Mouse (Mus musculus): Measurements from ENCODE around the gene Kctd18. TPM values are rescaled to one million over a fixed set of nuclear protein-coding genes. Genes with fewer than 3 reads are reported as not detected.

Kctd18 gene
- polyA plus RNA-seq, 1 experiment from 2014 or later = 3.7 TPM

DNA sequence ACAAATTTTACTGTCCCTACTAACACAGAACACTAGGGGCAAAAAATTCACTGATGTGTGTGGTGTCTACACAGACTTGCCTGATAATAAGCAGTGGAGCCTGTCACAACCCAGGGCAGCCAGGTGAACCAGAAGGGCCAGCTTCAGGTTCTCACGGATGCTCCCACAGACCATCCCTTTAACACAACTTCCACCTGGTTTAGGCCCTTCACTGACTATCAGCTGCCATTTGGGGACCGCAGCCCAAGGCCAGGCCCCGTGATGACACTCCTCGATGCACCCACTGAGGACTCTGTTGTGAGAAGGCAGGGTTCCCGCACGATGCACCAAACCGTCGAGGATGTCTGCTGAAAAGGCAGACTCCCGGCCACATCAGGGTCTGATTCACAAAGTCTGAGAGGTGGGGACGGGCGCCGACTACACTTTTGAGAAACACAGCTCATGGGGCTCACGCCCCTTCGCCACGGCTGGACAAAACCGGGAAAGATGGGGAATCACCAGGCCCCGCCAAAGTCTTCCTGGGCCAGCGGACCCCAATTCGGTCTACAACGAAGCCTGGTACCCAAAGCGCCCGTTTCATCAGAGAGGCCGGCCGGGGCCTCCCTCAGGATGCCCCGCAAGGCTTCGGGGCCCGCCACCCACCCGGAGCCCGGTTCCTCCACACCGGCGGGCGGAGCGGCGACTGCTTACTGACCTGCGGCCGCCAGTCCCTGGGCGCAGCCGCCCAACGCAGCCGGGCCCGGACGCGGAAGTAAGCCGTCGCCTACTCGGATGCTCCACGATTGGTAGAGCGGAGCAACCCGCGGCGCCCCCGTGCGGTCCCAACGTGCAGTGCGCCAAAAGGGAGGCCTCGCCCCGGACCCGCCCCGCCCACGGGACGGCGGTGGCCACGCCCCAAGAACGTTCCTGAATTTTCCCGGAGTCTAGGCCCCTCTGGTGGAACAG, 49.2 kb downstream of the Kctd18 start:
- WGBS (ENCODE audit: insufficient replicate concordance) = under 1% methylated on average over 65 of the region's 65 CpGs
- DNase-seq (peak; percentile 96), ATAC-seq (peak; percentile 99)
- peak overlapping the region; percentile 76 for H3K27ac ChIP-seq (ENCODE audit: low read depth)
- peaks cover 11% of the 10 kb centered on the region for H3K36me3 ChIP-seq (replicated peaks; ENCODE audit: insufficient read depth, low read length)
- peak overlapping the region; percentile 94 for H3K9ac ChIP-seq (replicated peaks)
- peaks cover 4% of the 10 kb centered on the region for H3K4me1 ChIP-seq (ENCODE audit: insufficient read depth)
- TF ChIP-seq CTCF (IDR thresholded peaks at IDR 0.05; ENCODE audit: low read depth) (peak; percentile 94), EP300 (IDR thresholded peaks at IDR 0.05; ENCODE audit: low read depth) (no peak)
- H3K9me3 ChIP-seq (ENCODE audit: low read length) = no peaks in the 10 kb centered on the region
- peak overlapping the region; percentile 88 for H3K4me3 ChIP-seq (ENCODE audit: low read depth, low read length)
- H3K4me2 ChIP-seq (ENCODE audit: low read depth, low read length) = peak overlapping the region; percentile 95
- H3K27me3 ChIP-seq (ENCODE audit: insufficient read depth, low read length) = no peaks in the 10 kb centered on the region

DNA sequence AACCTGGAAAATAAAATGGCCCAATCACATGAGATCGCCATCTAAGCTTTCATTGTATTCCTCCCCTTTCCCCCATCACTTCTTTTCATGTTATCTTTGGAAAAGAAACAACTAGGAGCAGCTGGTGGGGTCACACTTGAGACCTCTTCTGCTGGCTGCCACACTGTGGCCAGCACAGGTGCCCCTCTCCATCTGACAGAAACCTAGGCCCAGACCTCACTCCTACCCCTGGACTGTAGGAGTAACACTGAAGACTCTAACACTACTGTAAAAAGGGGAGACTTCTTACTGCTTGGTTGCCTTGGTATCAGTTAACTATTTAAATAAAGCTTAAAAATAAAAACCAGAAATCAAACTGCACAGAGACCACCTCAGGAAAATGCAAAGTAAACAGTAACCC, 63.0 kb downstream of the Kctd18 start:
- 86% methylated on average over 1 of the region's 1 CpGs for WGBS (ENCODE audit: insufficient replicate concordance)
- Histone ChIP-seq H3K9ac (replicated peaks) (no peak overlapping the region), H3K9me3 (ENCODE audit: low read length) (no peaks in the 10 kb centered on the region), H3K4me1 (ENCODE audit: insufficient read depth) (no peaks in the 10 kb centered on the region), H3K36me3 (replicated peaks; ENCODE audit: insufficient read depth, low read length) (peaks cover 26% of the 10 kb centered on the region), H3K4me3 (ENCODE audit: low read depth, low read length) (no peak overlapping the region), H3K27me3 (ENCODE audit: insufficient read depth, low read length) (no peaks in the 10 kb centered on the region), H3K27ac (ENCODE audit: low read depth) (no peak overlapping the region), H3K4me2 (ENCODE audit: low read depth, low read length) (no peak overlapping the region)
- DNase-seq = no peak
- ATAC-seq = no peak
- TF ChIP-seq CTCF (IDR thresholded peaks at IDR 0.05; ENCODE audit: low read depth) (no peak), EP300 (IDR thresholded peaks at IDR 0.05; ENCODE audit: low read depth) (no peak)

DNA sequence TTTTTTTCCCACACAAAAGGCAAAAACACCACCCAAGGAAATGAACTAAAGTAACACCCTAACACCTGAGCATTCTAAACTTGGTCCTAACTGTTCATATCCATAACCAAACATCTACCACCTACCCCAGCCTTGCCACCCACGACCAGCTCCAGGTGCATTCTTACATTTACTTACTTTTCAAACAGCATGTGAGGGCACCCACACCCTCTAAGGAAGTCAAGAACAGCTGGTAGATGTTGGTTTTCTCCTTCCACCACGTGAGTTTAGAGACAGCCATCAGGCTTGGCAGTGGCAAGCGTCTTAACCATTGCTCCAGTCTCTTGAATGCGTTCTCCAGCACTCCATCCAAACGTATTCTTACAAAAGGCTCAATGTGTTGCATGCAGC, 64.4 kb downstream of the Kctd18 start:
- Histone ChIP-seq H3K4me1 (ENCODE audit: insufficient read depth) (no peaks in the 10 kb centered on the region), H3K27me3 (ENCODE audit: insufficient read depth, low read length) (no peaks in the 10 kb centered on the region), H3K4me2 (ENCODE audit: low read depth, low read length) (no peak overlapping the region), H3K4me3 (ENCODE audit: low read depth, low read length) (no peak overlapping the region), H3K36me3 (replicated peaks; ENCODE audit: insufficient read depth, low read length) (peaks cover 22% of the 10 kb centered on the region), H3K27ac (ENCODE audit: low read depth) (no peak overlapping the region), H3K9ac (replicated peaks) (no peak overlapping the region), H3K9me3 (ENCODE audit: low read length) (no peaks in the 10 kb centered on the region)
- DNase-seq = no peak
- WGBS (ENCODE audit: insufficient replicate concordance) = 72% methylated on average over 5 of the region's 5 CpGs
- ATAC-seq = no peak
- TF ChIP-seq CTCF (IDR thresholded peaks at IDR 0.05; ENCODE audit: low read depth) (no peak), EP300 (IDR thresholded peaks at IDR 0.05; ENCODE audit: low read depth) (no peak)

DNA sequence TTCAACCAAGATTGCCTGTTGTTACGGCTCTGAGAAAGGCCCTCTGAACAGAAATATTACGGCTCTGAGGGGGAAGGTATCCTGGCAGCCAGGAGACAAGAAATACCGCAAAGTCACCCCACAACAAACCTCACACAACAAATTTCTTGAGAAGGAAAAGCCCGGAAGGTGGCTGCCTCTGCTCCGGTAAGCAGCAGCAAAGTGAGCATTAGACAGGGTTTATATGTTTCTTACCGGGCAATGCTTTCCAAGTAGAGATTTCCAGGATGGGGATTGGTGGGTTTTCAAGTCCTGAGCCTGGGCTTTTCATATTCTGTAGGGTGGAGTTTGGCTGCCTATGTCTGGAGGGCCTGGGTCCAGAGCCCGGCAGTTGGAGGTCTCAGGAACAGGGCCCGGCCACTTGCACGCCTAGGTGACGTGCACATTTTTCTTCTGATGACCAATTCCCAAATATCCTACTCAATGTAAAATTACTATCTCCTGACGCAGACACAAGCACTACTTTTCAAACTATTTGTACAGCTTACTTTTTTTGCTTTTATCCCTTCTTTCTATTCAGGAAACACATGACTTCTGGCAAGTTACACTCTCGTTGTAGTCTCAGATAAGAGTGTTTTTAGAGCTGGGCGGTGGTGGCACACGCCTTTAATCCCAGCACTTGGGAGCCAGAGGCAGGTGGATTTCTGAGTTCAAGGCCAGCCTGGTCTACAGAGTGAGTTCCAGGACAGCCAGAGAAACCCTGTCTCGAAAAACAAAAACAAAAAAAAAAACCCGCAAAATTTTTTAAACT, 65.0 kb downstream of the Kctd18 start:
- no peak for TF ChIP-seq EP300 (IDR thresholded peaks at IDR 0.05; ENCODE audit: low read depth)
- WGBS (ENCODE audit: insufficient replicate concordance) = 79% methylated on average over 16 of the region's 16 CpGs
- Histone ChIP-seq H3K27ac (ENCODE audit: low read depth) (no peak overlapping the region), H3K9ac (replicated peaks) (no peak overlapping the region), H3K4me3 (ENCODE audit: low read depth, low read length) (no peak overlapping the region), H3K27me3 (ENCODE audit: insufficient read depth, low read length) (no peaks in the 10 kb centered on the region), H3K9me3 (ENCODE audit: low read length) (no peaks in the 10 kb centered on the region), H3K36me3 (replicated peaks; ENCODE audit: insufficient read depth, low read length) (peaks cover 22% of the 10 kb centered on the region), H3K4me2 (ENCODE audit: low read depth, low read length) (no peak overlapping the region), H3K4me1 (ENCODE audit: insufficient read depth) (no peaks in the 10 kb centered on the region)
- DNase-seq (no peak), ATAC-seq (no peak)

DNA sequence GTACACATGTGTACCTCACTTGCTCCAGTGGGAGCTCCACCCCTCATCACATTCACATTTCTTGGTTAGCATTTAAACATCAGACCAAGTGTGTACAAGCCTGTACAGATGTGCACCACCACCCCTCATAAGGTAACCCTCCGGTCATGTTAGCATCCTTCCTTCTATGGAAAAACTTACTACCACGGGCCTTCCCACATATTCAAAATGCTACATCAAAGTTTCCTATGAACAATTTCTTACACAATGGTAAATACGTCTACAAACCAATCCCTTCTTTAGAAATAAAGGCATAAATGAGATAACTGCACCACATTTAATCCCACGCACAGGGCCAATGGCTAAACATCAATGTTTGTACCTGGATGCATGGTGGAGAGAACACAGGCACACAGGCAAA, 66.2 kb downstream of the Kctd18 start:
- H3K9me3 ChIP-seq (ENCODE audit: low read length) = no peaks in the 10 kb centered on the region
- ATAC-seq = no peak

DNA sequence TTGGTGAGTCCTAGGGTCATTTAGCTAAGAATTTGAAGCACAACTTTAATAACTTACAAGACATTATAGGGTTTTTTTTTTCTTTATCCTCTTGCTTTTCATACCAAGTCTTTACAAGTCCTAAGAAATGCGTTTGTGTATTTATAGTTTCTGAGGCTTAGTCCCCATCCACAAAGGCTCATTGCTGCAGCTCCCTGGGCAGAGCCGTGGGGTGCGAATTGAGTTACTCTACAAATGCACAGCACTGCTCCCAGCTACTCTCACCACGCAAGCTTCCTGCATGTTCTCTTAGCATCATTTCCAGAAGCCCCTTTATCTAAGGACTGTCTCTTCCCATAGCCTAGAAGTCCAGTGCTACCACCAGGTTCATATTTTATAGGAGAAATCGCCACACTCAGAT, 69.0 kb downstream of the Kctd18 start:
- 0 out of 2 replicates have a peak, but pooled peaks cover 6% of the 10 kb centered on the region for H3K36me3 ChIP-seq (replicated peaks; ENCODE audit: insufficient read depth, low read length)
- no peak for ATAC-seq

More for the DNA sequence above, 66.2 kb downstream of the Kctd18 start:
- Histone ChIP-seq H3K9ac (replicated peaks) (no peak overlapping the region), H3K27ac (ENCODE audit: low read depth) (no peak overlapping the region), H3K36me3 (replicated peaks; ENCODE audit: insufficient read depth, low read length) (peaks cover 22% of the 10 kb centered on the region), H3K27me3 (ENCODE audit: insufficient read depth, low read length) (no peaks in the 10 kb centered on the region), H3K4me3 (ENCODE audit: low read depth, low read length) (no peak overlapping the region), H3K4me2 (ENCODE audit: low read depth, low read length) (no peak overlapping the region), H3K4me1 (ENCODE audit: insufficient read depth) (no peaks in the 10 kb centered on the region)
- WGBS (ENCODE audit: insufficient replicate concordance) = 84% methylated on average over 4 of the region's 4 CpGs
- TF ChIP-seq CTCF (IDR thresholded peaks at IDR 0.05; ENCODE audit: low read depth) = no peak
- TF ChIP-seq EP300 (IDR thresholded peaks at IDR 0.05; ENCODE audit: low read depth) = no peak
- DNase-seq = no peak

More for the DNA sequence above, 69.0 kb downstream of the Kctd18 start:
- no peak for DNase-seq
- 82% methylated on average over 5 of the region's 5 CpGs for WGBS (ENCODE audit: insufficient replicate concordance)
- H3K9ac ChIP-seq (replicated peaks) = no peak overlapping the region
- no peak overlapping the region for H3K27ac ChIP-seq (ENCODE audit: low read depth)
- H3K4me2 ChIP-seq (ENCODE audit: low read depth, low read length) = no peak overlapping the region
- no peak for TF ChIP-seq CTCF (IDR thresholded peaks at IDR 0.05; ENCODE audit: low read depth)
- TF ChIP-seq EP300 (IDR thresholded peaks at IDR 0.05; ENCODE audit: low read depth) = no peak
- no peak overlapping the region for H3K4me3 ChIP-seq (ENCODE audit: low read depth, low read length)
- H3K9me3 ChIP-seq (ENCODE audit: low read length) = no peaks in the 10 kb centered on the region
- H3K27me3 ChIP-seq (ENCODE audit: insufficient read depth, low read length) = no peaks in the 10 kb centered on the region
- no peaks in the 10 kb centered on the region for H3K4me1 ChIP-seq (ENCODE audit: insufficient read depth)

Data from liver, postnatal 0 days (tissue).